Mouse (Mus musculus) left cerebral cortex, postnatal 14 days (tissue): ENCODE results near the gene Tfeb. TPM values are rescaled to one million over a fixed set of nuclear protein-coding genes. Genes with fewer than 3 reads are reported as not detected.
A peak's percentile ranks its signal among the peaks of the same experiment; 100 is the strongest.

Experiments
- DNase-seq, 2 experiments: peaks; one replicate each; pipeline ENCODE4 v3.0.0; 2021 to 2022; ENCODE audit warnings: low spot score in 2 of 2, mixed read lengths in 1 of 2
- intact Hi-C: fragments of 180-260 bp; cut with DNase I; formaldehyde crosslinking; loops from one replicate; pipeline ENCODE4 v1.15.1; 2025
- total RNA-seq, 2 experiments: library from RNA; stranded (reverse); gene quantifications; 2 replicates each; pipeline ENCODE4 v1.2.3; 2021

Gene Tfeb
- total RNA-seq, 2 experiments from 2014 or later: 8.0 to 13.3 TPM

- DNase-seq: no peak
- intact Hi-C loops: no loop called here
Measured at GRCm38 (mm10) chr17:47744746-47745368, 8.0 kb downstream of the Tfeb start.

- intact Hi-C loops: no loop called here
- DNase-seq: no peak
Measured at GRCm38 (mm10) chr17:47748791-47749553, 12.1 kb downstream of the Tfeb start.

GRCm38 (mm10) chr17:47749626-47750025 is 12.8 kb downstream of the Tfeb start:
- DNase-seq: no peak
- intact Hi-C loops: no loop called here

- DNase-seq: no peak
- intact Hi-C loops: no loop called here
Measured at GRCm38 (mm10) chr17:47750101-47750500, 13.3 kb downstream of the Tfeb start.

- intact Hi-C loops: no loop called here
- DNase-seq: no peak
Measured at GRCm38 (mm10) chr17:47751811-47752210, 15.0 kb downstream of the Tfeb start.

- no peak for DNase-seq
- intact Hi-C loops: no loop called here
Measured at GRCm38 (mm10) chr17:47753130-47753775, 16.4 kb downstream of the Tfeb start.

GRCm38 (mm10) chr17:47754246-47754645 is 17.4 kb downstream of the Tfeb start:
- peak in 1 of 2 experiments; percentile 24 for DNase-seq
- intact Hi-C loops: no loop called here

- DNase-seq: no peak
- intact Hi-C loops: no loop called here
Measured at GRCm38 (mm10) chr17:47756366-47756765, 19.5 kb downstream of the Tfeb start.

GRCm38 (mm10) chr17:47757056-47757610 is 20.3 kb downstream of the Tfeb start:
- intact Hi-C loops: no loop called here
- no peak for DNase-seq

- DNase-seq: peak; percentile 33 to 70
- intact Hi-C loops: no loop called here
Measured at GRCm38 (mm10) chr17:47759702-47760410, 23.0 kb downstream of the Tfeb start.

- no peak for DNase-seq
- intact Hi-C loops: no loop called here
Measured at GRCm38 (mm10) chr17:47762028-47762427, 25.2 kb downstream of the Tfeb start.

- intact Hi-C loops: no loop called here
Measured at GRCm38 (mm10) chr17:47762518-47763340, 25.9 kb downstream of the Tfeb start.

GRCm38 (mm10) chr17:47765986-47766385 is 29.2 kb downstream of the Tfeb start:
- intact Hi-C loops: no loop called here
- no peak for DNase-seq

More at GRCm38 (mm10) chr17:47762518-47763340, 25.9 kb downstream of the Tfeb start:
- peak; percentile 78 to 83 for DNase-seq

GRCm38 (mm10) chr17:47766407-47767043 is 29.7 kb downstream of the Tfeb start:
- no peak for DNase-seq
- intact Hi-C loops: no loop called here

- no peak for DNase-seq
- intact Hi-C loops: no loop called here
Measured at GRCm38 (mm10) chr17:47767081-47767455, 30.2 kb downstream of the Tfeb start.

GRCm38 (mm10) chr17:47767456-47768141 is 30.8 kb downstream of the Tfeb start:
- intact Hi-C loops: no loop called here

GRCm38 (mm10) chr17:47768707-47769276 is 32.0 kb downstream of the Tfeb start:
- intact Hi-C loops: no loop called here
- peak; percentile 43 to 51 for DNase-seq

More at GRCm38 (mm10) chr17:47767456-47768141, 30.8 kb downstream of the Tfeb start:
- no peak for DNase-seq
